Mouse (Mus musculus) forebrain, embryonic 10.5 days (tissue): ENCODE measurements around the gene Slc25a19. TPM values are rescaled to one million over a fixed set of nuclear protein-coding genes. Genes with fewer than 3 reads are reported as not detected.

Experiments used
- DNase-seq: peaks from one replicate; pipeline ENCODE4 v3.0.0-alpha.2; 2017; ENCODE audit warnings: low spot score; ENCODE audit errors: extremely low spot score
- H3K27ac ChIP-seq: fragments of 300-500 bp; sonication (generic); 2 replicates; pipeline ENCODE4 v1.5.1; 2016; ENCODE audit warnings: mild to moderate bottlenecking
- H3K27me3 ChIP-seq: fragments of 300-500 bp; sonication (generic); 2 replicates; pipeline ENCODE4 v1.6.1; 2016; ENCODE audit warnings: mild to moderate bottlenecking; ENCODE audit not compliant: poor library complexity, severe bottlenecking
- H3K36me3 ChIP-seq: fragments of 300-500 bp; sonication (generic); replicated peaks from 2 replicates; pipeline ENCODE4 v1.6.1; 2016; ENCODE audit warnings: mild to moderate bottlenecking, moderate library complexity
- H3K4me1 ChIP-seq: fragments of 300-500 bp; sonication (generic); 2 replicates; pipeline ENCODE4 v1.6.1; 2016
- H3K4me3 ChIP-seq: fragments of 300-500 bp; sonication (generic); 2 replicates; pipeline ENCODE4 v1.5.1; 2016; ENCODE audit warnings: mild to moderate bottlenecking, moderate library complexity
- H3K9me3 ChIP-seq: fragments of 300-500 bp; sonication (generic); 2 replicates; pipeline ENCODE4 v1.6.1; 2016; ENCODE audit warnings: mild to moderate bottlenecking, moderate library complexity
- WGBS: fragments of 180-500 bp; shearing (Covaris S2); methylation state at CpG from one replicate; pipeline ENCODE4 v1.1.7; 2016; 5-methylcytosine and 5-hydroxymethylcytosine counted together
- polyA plus RNA-seq: library from polyadenylated mRNA; unstranded; fragments of >200 nt; fragmentation: Nextera tagmentation; extraction: Ambion mirVana; gene quantifications from 2 replicates; pipeline ENCODE4 v1.2.1, GENCODE M21; 2016

The Slc25a19 gene
- polyA plus RNA-seq = 25.6 and 26.2 TPM in 2 replicates

- WGBS = under 1% methylated on average over 47 of the region's 47 CpGs
- Histone ChIP-seq H3K9me3 (no peaks in the 10 kb centered on the region), H3K27me3 (no peaks in the 10 kb centered on the region), H3K4me1 (peaks cover 22% of the 10 kb centered on the region), H3K27ac (peak within 1 kb of the TSS; percentile 84), H3K4me3 (peak within 1 kb of the TSS; percentile 83), H3K36me3 (peaks cover 9% of the 10 kb centered on the region)
- DNase-seq = peak; percentile 98
These were observed at the start of gene Slc25a19 for GRCm38 (mm10) chr11:115627705-115628464. TSS of gene Slc25a19 (minus strand) at chr11:115628295.

GRCm38 (mm10) chr11:115677511-115677910 lies 49.4 kb upstream of the Slc25a19 start:
- peaks cover 6% of the 10 kb centered on the region for H3K4me1 ChIP-seq
- no peak for DNase-seq
- no peak overlapping the region for H3K27ac ChIP-seq
- H3K9me3 ChIP-seq = no peaks in the 10 kb centered on the region
- 95% methylated on average over 3 of the region's 3 CpGs for WGBS
- H3K27me3 ChIP-seq = no peaks in the 10 kb centered on the region
- H3K4me3 ChIP-seq = no peak overlapping the region
- H3K36me3 ChIP-seq = peaks cover 51% of the 10 kb centered on the region

GRCm38 (mm10) chr11:115676738-115677137 lies 48.6 kb upstream of the Slc25a19 start:
- H3K9me3 ChIP-seq = no peaks in the 10 kb centered on the region
- no peaks in the 10 kb centered on the region for H3K27me3 ChIP-seq
- no peak overlapping the region for H3K27ac ChIP-seq
- DNase-seq = no peak
- H3K4me3 ChIP-seq = no peak overlapping the region
- 92% methylated on average over 8 of the region's 8 CpGs for WGBS
- peaks cover 44% of the 10 kb centered on the region for H3K36me3 ChIP-seq
- peaks cover 6% of the 10 kb centered on the region for H3K4me1 ChIP-seq

GRCm38 (mm10) chr11:115674235-115674865 lies 46.3 kb upstream of the Slc25a19 start:
- Histone ChIP-seq H3K9me3 (no peaks in the 10 kb centered on the region), H3K27ac (no peak overlapping the region), H3K4me3 (no peak overlapping the region), H3K4me1 (peaks cover 22% of the 10 kb centered on the region), H3K27me3 (no peaks in the 10 kb centered on the region), H3K36me3 (peaks cover 28% of the 10 kb centered on the region)
- WGBS = 72% methylated on average over 9 of the region's 9 CpGs
- DNase-seq = no peak

- no peak for DNase-seq
- no peaks in the 10 kb centered on the region for H3K9me3 ChIP-seq
- peaks cover 22% of the 10 kb centered on the region for H3K36me3 ChIP-seq
- H3K27me3 ChIP-seq = no peaks in the 10 kb centered on the region
- peaks cover 22% of the 10 kb centered on the region for H3K4me1 ChIP-seq
- no peak overlapping the region for H3K27ac ChIP-seq
- WGBS = 92% methylated on average over 9 of the region's 9 CpGs
- no peak overlapping the region for H3K4me3 ChIP-seq
These were observed 45.6 kb upstream of the Slc25a19 start for GRCm38 (mm10) chr11:115673471-115674234.

- H3K36me3 ChIP-seq = peaks cover 14% of the 10 kb centered on the region
- peaks cover 22% of the 10 kb centered on the region for H3K4me1 ChIP-seq
- no peak overlapping the region for H3K27ac ChIP-seq
- DNase-seq = no peak
- no peak overlapping the region for H3K4me3 ChIP-seq
- no peaks in the 10 kb centered on the region for H3K27me3 ChIP-seq
- 88% methylated on average over 7 of the region's 7 CpGs for WGBS
- H3K9me3 ChIP-seq = no peaks in the 10 kb centered on the region
These were observed 44.3 kb upstream of the Slc25a19 start for GRCm38 (mm10) chr11:115672226-115672987.

GRCm38 (mm10) chr11:115670451-115671050 lies 42.5 kb upstream of the Slc25a19 start:
- Histone ChIP-seq H3K4me3 (no peak overlapping the region), H3K4me1 (peaks cover 22% of the 10 kb centered on the region), H3K9me3 (no peaks in the 10 kb centered on the region), H3K36me3 (peaks cover 4% of the 10 kb centered on the region; the same call in 1 of the 2 replicates), H3K27ac (peak overlapping the region; percentile 40; the same call in 1 of the 2 replicates), H3K27me3 (no peaks in the 10 kb centered on the region)
- DNase-seq = no peak
- WGBS = 37% methylated on average over 5 of the region's 5 CpGs

GRCm38 (mm10) chr11:115663676-115664335 lies 35.7 kb upstream of the Slc25a19 start:
- 73% methylated on average over 4 of the region's 4 CpGs for WGBS

GRCm38 (mm10) chr11:115660376-115660775 lies 32.3 kb upstream of the Slc25a19 start:
- Histone ChIP-seq H3K27me3 (no peaks in the 10 kb centered on the region), H3K4me3 (no peak overlapping the region), H3K9me3 (no peaks in the 10 kb centered on the region), H3K27ac (no peak overlapping the region), H3K4me1 (peaks cover 6% of the 10 kb centered on the region), H3K36me3 (peaks cover 19% of the 10 kb centered on the region)
- no peak for DNase-seq
- 96% methylated on average over 4 of the region's 4 CpGs for WGBS

More at GRCm38 (mm10) chr11:115663676-115664335, 35.7 kb upstream of the Slc25a19 start:
- peaks cover 20% of the 10 kb centered on the region for H3K36me3 ChIP-seq
- H3K9me3 ChIP-seq = no peaks in the 10 kb centered on the region
- H3K27ac ChIP-seq = no peak overlapping the region
- peaks cover 6% of the 10 kb centered on the region for H3K4me1 ChIP-seq
- H3K27me3 ChIP-seq = no peaks in the 10 kb centered on the region
- DNase-seq = no peak
- no peak overlapping the region for H3K4me3 ChIP-seq

GRCm38 (mm10) chr11:115658521-115658920 lies 30.4 kb upstream of the Slc25a19 start:
- no peak for DNase-seq
- Histone ChIP-seq H3K4me3 (no peak overlapping the region), H3K9me3 (no peaks in the 10 kb centered on the region), H3K36me3 (peaks cover 36% of the 10 kb centered on the region), H3K27ac (no peak overlapping the region), H3K4me1 (no peaks in the 10 kb centered on the region), H3K27me3 (no peaks in the 10 kb centered on the region)
- 87% methylated on average over 6 of the region's 6 CpGs for WGBS

- H3K9me3 ChIP-seq = no peaks in the 10 kb centered on the region
- 0 out of 2 replicates have a peak, but pooled peaks cover 5% of the 10 kb centered on the region for H3K4me1 ChIP-seq
- no peaks in the 10 kb centered on the region for H3K27me3 ChIP-seq
- no peak overlapping the region for H3K4me3 ChIP-seq
- 90% methylated on average over 2 of the region's 2 CpGs for WGBS
- H3K36me3 ChIP-seq = peaks cover 46% of the 10 kb centered on the region
- no peak overlapping the region for H3K27ac ChIP-seq
- no peak for DNase-seq
These were observed 26.0 kb upstream of the Slc25a19 start for GRCm38 (mm10) chr11:115654128-115654527.
